Mouse (Mus musculus): ENCODE results near the gene Nkx2-5.

GRCm38 (mm10) chr17:26835956-26836355 is 8.9 kb downstream of the Nkx2-5 start:
- TF ChIP-seq POLR2A (IDR thresholded peaks at IDR 0.05; ENCODE audit: borderline replicate concordance, low read depth, low read length) (no peak), CTCF (IDR thresholded peaks at IDR 0.05; ENCODE audit: low read depth, low read length) (no peak)

Measured in bone marrow macrophage, adult 2 months (primary cell).